Mouse (Mus musculus) cortical plate, adult 2 months (tissue): ENCODE measurements at regions not wholly inside any gene's neighbourhood (a gene's known extent, or its start where the extent isn't known, plus 50 kb on each side); places are given as distances from the start of the nearest gene placed in this dataset.

ENCODE experiments used
- CTCF ChIP-seq: fragments of 200-500 bp; IDR thresholded peaks from 2 replicates; pipeline ENCODE4 v1.5.1; 2011; ENCODE audit warnings: mild to moderate bottlenecking, control low read depth, low read length; ENCODE audit not compliant: insufficient read depth; ENCODE audit errors: extremely low read depth
- POLR2A ChIP-seq: fragments of 200-500 bp; IDR thresholded peaks from 2 replicates; pipeline ENCODE4 v1.6.1; 2011; ENCODE audit warnings: mild to moderate bottlenecking, low read length, control low read depth; ENCODE audit not compliant: insufficient read depth; ENCODE audit errors: extremely low read depth

GRCm38 (mm10) chr10:97397896-97398295, 81.5 kb upstream of the Dcn start:
- TF ChIP-seq POLR2A, result no peak
- no peak for TF ChIP-seq CTCF
